Mouse (Mus musculus): ENCODE measurements around the gene Zfp300. TPM values are rescaled to one million over a fixed set of nuclear protein-coding genes. Genes with fewer than 3 reads are reported as not detected.
A peak's percentile ranks its signal among the peaks of the same experiment; 100 is the strongest.

Gene Zfp300
- total RNA-seq (2021): 1 to 10 TPM; 1.3 to 2.0 TPM
- long read RNA-seq, experiment 1, partial matches to known transcripts: 0 of 1 reads
- long read RNA-seq, experiment 1, other reads (novel, unspliced or antisense): 1 of 1 reads
- long read RNA-seq, experiment 2, partial matches to known transcripts: 0 of 2 reads
- long read RNA-seq, experiment 2, other reads (novel, unspliced or antisense): 2 of 2 reads

- peak; percentile 76 to 80 for DNase-seq
Observed at GRCm38 (mm10) chrX:21088983-21089866, at the start of gene Zfp300. Zfp300 (minus strand) TSS chrX:21089527.

DNA sequence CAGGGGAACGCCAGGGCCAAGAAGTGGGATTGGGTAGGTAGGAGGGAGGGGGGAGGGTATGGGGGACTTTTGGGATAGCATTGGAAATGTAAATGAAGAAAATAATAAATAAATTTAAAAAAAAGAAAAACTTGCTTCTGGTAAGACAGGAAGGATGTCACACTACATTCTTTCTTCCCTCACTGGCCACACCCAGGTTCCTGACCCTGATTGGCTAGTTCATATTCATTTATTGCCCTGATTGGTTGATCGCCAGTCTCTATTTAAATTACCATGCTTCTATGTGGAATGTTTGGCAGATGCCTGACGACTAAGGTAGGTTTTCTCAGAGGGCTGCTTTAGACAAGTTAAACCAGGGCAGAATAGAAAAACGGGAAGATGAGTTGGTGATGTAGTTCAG is 26.2 kb upstream of the Zfp300 start, which contains the start of gene Ssxa1:
Gene Ssxa1, plus strand, starts transcription at position 301 of the 400 bp plus-strand sequence.
- DNase-seq: no peak

GRCm38 (mm10) chrX:21089867-21090239 is 526 bp upstream of the Zfp300 start:
- no peak for DNase-seq

DNA sequence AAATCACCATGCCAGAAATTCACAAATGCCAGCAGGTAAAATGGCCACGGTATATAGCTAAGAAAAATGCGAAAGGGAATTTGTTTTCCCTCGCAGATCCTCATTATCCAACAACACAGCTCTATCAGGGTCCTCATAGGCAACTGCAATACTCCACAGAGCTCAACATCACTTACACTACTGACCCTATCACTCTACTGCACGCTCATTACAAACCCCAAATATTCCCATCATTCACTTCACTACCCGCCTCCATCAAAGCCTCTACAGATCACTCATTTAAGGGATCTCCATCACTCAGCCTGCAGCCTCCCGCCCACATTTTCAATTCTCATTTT is 713 bp downstream of the Zfp300 start:
- no peak for DNase-seq

- no peak for DNase-seq
Observed at GRCm38 (mm10) chrX:21068106-21068505, 21.2 kb downstream of the Zfp300 start, which contains the start of gene Spaca5. Spaca5 (plus strand) TSS chrX:21068406.

DNA sequence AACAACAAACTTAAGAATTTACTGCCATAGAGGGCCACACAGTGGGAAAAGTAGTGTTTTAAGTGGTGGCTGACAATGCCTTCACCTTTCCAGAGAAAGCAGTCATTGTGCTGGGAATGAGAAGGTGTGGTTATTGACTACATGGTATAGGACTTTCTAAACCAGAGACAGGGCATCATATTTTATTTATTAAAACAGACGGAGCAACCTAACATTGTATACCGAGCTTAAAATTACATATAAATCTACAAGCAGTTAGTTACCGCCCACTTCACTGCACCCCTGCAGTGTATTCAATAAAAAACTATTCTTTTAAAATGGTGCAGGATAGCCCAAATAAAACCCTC is 26.8 kb downstream of the Zfp300 start:
- DNase-seq: no peak

- peak; percentile 84 to 85 for DNase-seq
Observed at GRCm38 (mm10) chrX:21061866-21062543, 27.3 kb downstream of the Zfp300 start, which contains the start of gene Zfp182. Zfp182 (minus strand) TSS chrX:21062316.

DNA sequence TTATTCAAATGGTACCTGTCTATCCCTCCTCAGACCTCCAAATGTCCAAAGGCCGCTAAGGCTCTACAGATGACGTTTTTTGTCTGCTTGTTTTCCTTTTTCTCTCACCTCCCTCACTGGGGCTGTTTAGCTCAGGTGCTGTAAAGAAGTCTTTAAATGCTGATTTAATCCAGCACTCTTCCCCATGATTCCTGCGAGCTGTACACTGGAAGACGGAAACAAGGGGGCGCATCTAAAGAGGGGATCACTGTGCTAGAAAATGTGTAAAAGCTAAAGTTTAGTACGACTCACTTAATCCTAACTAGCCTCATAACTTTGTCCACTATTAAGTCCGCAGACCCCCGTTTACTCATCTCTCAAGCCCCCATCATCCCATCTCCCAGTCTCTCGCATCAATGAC is 27.9 kb downstream of the Zfp300 start:
- DNase-seq: no peak

Other genes with a start within 250 kb of the Zfp300 start
- gene Timp1, start 219.4 kb downstream of the Zfp300 start, total RNA-seq (2021): 10 to 100 TPM; 21.1 to 37.5 TPM
- 1 to 10 TPM; 6.4 to 7.9 TPM for gene Syn1, start 168.5 kb downstream of the Zfp300 start, total RNA-seq (2021)
- gene Cfp, start 158.0 kb downstream of the Zfp300 start, total RNA-seq (2021): 10 to 100 TPM in 1 of 2 experiments, 1 to 10 TPM in 1; 7.0 to 13.7 TPM
- gene Elk1, start 138.9 kb downstream of the Zfp300 start, total RNA-seq (2021): 10 to 100 TPM; 12.2 to 14.9 TPM
- 10 to 100 TPM; 35.2 to 39.3 TPM for gene Uxt, start 127.5 kb downstream of the Zfp300 start, total RNA-seq (2021)
- gene Zfp182, start 27.2 kb downstream of the Zfp300 start, total RNA-seq (2021): 1 to 10 TPM; 6.8 to 7.9 TPM
- gene Spaca5, start 21.1 kb downstream of the Zfp300 start, total RNA-seq (2021): not detected
- gene Ssxa1, start 26.3 kb upstream of the Zfp300 start, total RNA-seq (2021): not detected
- gene Gm21876, start 86.1 kb upstream of the Zfp300 start, total RNA-seq (2021): not detected

Measured in adrenal gland, postnatal 36 days (tissue).